In the genomic region with DNA sequence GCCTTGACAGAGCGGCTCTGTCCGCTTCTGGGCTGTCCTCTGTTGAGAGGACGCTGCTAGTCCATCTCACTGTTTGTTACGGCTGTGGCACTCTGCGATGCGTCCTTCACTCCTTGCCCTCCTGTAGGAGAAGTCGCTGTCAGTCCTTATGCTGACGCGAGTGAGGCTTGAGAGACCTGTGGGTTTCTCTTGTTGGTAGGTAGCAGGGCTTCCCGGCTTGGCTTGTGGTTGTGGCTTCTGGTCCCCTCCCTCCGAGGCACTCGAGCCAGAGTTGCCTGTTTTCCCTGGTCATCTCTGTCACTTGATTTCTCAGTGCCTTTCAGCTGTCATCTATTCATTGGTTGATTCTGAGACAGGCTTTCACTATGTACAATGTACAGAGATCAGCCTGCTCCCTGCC, we compare ENCODE assay signal across 29 mouse cellular contexts. TPM values are rescaled to one million over a fixed set of nuclear protein-coding genes. Genes with fewer than 3 reads are reported as not detected.
DNase-seq lines count a peak whose midpoint lies in the region; ATAC-seq and TF ChIP-seq lines count a peak whose summit lies in the region.
"Had no signal": no experiment of that assay in that cellular context is flagged by ENCODE, and none has a peak within 500 bp of the region (broad histone marks: within the 10 kb centered on the region; RNA-seq: fewer than 3 reads in every experiment).

No protein-coding gene starts in this region.

- peak; percentile 33 to 40 for DNase-seq in adrenal gland, postnatal 36 days
- DNase-seq in adrenal gland, postnatal 14 days, result no peak
- DNase-seq in layer of hippocampus, adult 2 months (ENCODE audit: low spot score in 2 of 2), result no peak
- DNase-seq in layer of hippocampus, adult 9-11 months, result no peak
- no peak for DNase-seq in kidney, postnatal 36 days
- DNase-seq: cerebellum, adult 18-20 months; cerebellum, postnatal 25 days; embryo, embryonic 11 days; forebrain, postnatal 0 days; gastrocnemius, postnatal 14 days; heart, postnatal 4 days; kidney, adult 2 months; kidney, postnatal 4 days; lung, embryonic 14.5 days; lung, postnatal 14 days; right cerebral cortex, adult 18-20 months; thymus, adult 2 months; thymus, postnatal 36 days had no signal

- ATAC-seq in erythroid progenitor cell, adult 5-6 weeks (replicated peaks; ENCODE audit: low FRiP score, poor library complexity, severe bottlenecking), result no peak
- ATAC-seq: forebrain, postnatal 0 days; Patski had no signal

- TF ChIP-seq POLR2A in cortical plate, adult 2 months (IDR thresholded peaks at IDR 0.05; ENCODE audit: extremely low read depth, insufficient read depth, low read length), result no peak

- no peaks in the 10 kb centered on the region for H3K9me3 ChIP-seq in E14TG2a.4 (ENCODE audit: low read length)

- H3K36me3 ChIP-seq in E14TG2a.4 (ENCODE audit: insufficient read depth, low read length), result peaks cover 80% of the 10 kb centered on the region

- peak overlapping the region; percentile 59; the same call in 1 of the 2 replicates for H3K27ac ChIP-seq in layer of hippocampus, adult 2 months
- H3K27ac ChIP-seq in cortical plate, adult 2 months (ENCODE audit: insufficient read depth, low read length), result peak overlapping the region; percentile 94
- H3K27ac ChIP-seq: embryonic facial prominence, embryonic 12.5 days; hindbrain, embryonic 15.5 days; limb, embryonic 12.5 days; liver, embryonic 14.5 days; midbrain, embryonic 12.5 days; neural tube, embryonic 12.5 days had no signal

- TF ChIP-seq CTCF in layer of hippocampus, adult 2 months (conservative IDR thresholded peaks at IDR 0.05), result no peak
- no peak for TF ChIP-seq CTCF in E14TG2a.4 (conservative IDR thresholded peaks at IDR 0.05; ENCODE audit: low read length)
- TF ChIP-seq CTCF in cortical plate, adult 2 months (IDR thresholded peaks at IDR 0.05; ENCODE audit: extremely low read depth, insufficient read depth, low read length), result no peak

- H3K27me3 ChIP-seq in E14TG2a.4 (ENCODE audit: insufficient read depth, low read length), result no peaks in the 10 kb centered on the region
- H3K27me3 ChIP-seq: embryonic facial prominence, embryonic 12.5 days; hindbrain, embryonic 15.5 days; limb, embryonic 12.5 days; midbrain, embryonic 12.5 days; neural tube, embryonic 12.5 days; Patski had no signal

- H3K4me1 ChIP-seq in E14TG2a.4 (replicated peaks; ENCODE audit: low read depth, low read length), result peaks cover 76% of the 10 kb centered on the region
- no peaks in the 10 kb centered on the region for H3K4me1 ChIP-seq in cortical plate, adult 2 months (ENCODE audit: control insufficient read depth, insufficient read depth, low read length)
- H3K4me1 ChIP-seq: embryonic facial prominence, embryonic 12.5 days; midbrain, embryonic 12.5 days; neural tube, embryonic 12.5 days had no signal

- H3K4me3 ChIP-seq in layer of hippocampus, adult 2 months, result no peak overlapping the region
- H3K4me3 ChIP-seq in E14TG2a.4 (replicated peaks; ENCODE audit: low read length), result 0 out of 2 replicates have a peak overlapping the region, but pooled peaks have one; percentile 10
- no peak overlapping the region for H3K4me3 ChIP-seq in cortical plate, adult 2 months (ENCODE audit: insufficient read depth, low read length)
- H3K4me3 ChIP-seq: embryonic facial prominence, embryonic 12.5 days; hindbrain, embryonic 15.5 days; limb, embryonic 12.5 days; midbrain, embryonic 12.5 days; myocyte; neural tube, embryonic 12.5 days had no signal

RNA-seq across cellular contexts. Expression of a gene that starts 14.5 kb away (rescaled TPM):
- total RNA-seq in adrenal gland, postnatal 36 days (2021), result 10 to 100 TPM; 73.9 to 75.6 TPM
- 66.1 and 66.8 TPM in 2 replicates for total RNA-seq in adrenal gland, postnatal 14 days (2021)
- 100 to 1,000 TPM in 1 of 2 experiments, 10 to 100 TPM in 1; 96.9 to 102 TPM for total RNA-seq in layer of hippocampus, adult 2 months (2021)
- 75.0 and 75.5 TPM in 2 replicates for polyA plus RNA-seq in cortical plate, adult 2 months (2012; rRNA removed)
- 61.6 and 69.6 TPM in 2 replicates for total RNA-seq in erythroid progenitor cell, adult 5-6 weeks (2015; ENCODE audit: low replicate concordance)
- total RNA-seq in erythroid progenitor cell, adult 5-6 weeks (2017; ENCODE audit: low replicate concordance), result 57.6 and 59.2 TPM in 2 replicates

Comparison
In these comparisons a context has a peak if more than half of its experiments do, and no peak if none do; other contexts are left out.
1. DNase-seq: peak in adrenal gland, postnatal 36 days (2 of 2); none in adrenal gland, postnatal 14 days (single experiment), layer of hippocampus, adult 2 months (0 of 2), layer of hippocampus, adult 9-11 months (single experiment) and kidney, postnatal 36 days (0 of 2).